Mouse (Mus musculus): ENCODE measurements around the gene Plaa. TPM values are rescaled to one million over a fixed set of nuclear protein-coding genes. Genes with fewer than 3 reads are reported as not detected.

Plaa gene
- polyA plus RNA-seq, 1 experiment, result 27.6 TPM

GRCm38 (mm10) chr4:94556265-94557054 is 46.6 kb downstream of the Plaa start, which contains the start of the genes Gm10306 and Caap1:
TSS of gene Gm10306 (plus strand) at chr4:94556546.
TSS of gene Caap1 (minus strand) at chr4:94556796.
- H3K36me3 ChIP-seq (ENCODE audit: control insufficient read depth, insufficient read depth, low read length), result no peaks in the 10 kb centered on the region
- H3K4me1 ChIP-seq (ENCODE audit: control insufficient read depth, insufficient read depth, insufficient read length), result peaks cover 2% of the 10 kb centered on the region; the same call in 1 of the 2 replicates
- peak within 1 kb of the TSS; percentile 97 for H3K4me3 ChIP-seq (ENCODE audit: extremely low read depth, insufficient read depth, insufficient read length)
- no peaks in the 10 kb centered on the region for H3K27me3 ChIP-seq (ENCODE audit: control insufficient read depth, insufficient read depth, low read length)
- peak; percentile 82 to 88 for DNase-seq (ENCODE audit: low read depth in 1 of 2, low spot score in 2 of 2)
- WGBS, result under 1% methylated on average over 72 of the region's 83 CpGs
- TF ChIP-seq POLR2A (IDR thresholded peaks at IDR 0.05; ENCODE audit: low read depth, low read length) (peak; percentile 76), CTCF (IDR thresholded peaks at IDR 0.05; ENCODE audit: extremely low read depth, insufficient read depth, insufficient read length, insufficient replicate concordance) (no peak)
- H3K27ac ChIP-seq (ENCODE audit: insufficient read depth, low read length), result peak within 1 kb of the TSS; percentile 71; the same call in 1 of the 2 replicates

- WGBS, result 92% methylated on average over 5 of the region's 5 CpGs
- Histone ChIP-seq H3K4me3 (ENCODE audit: extremely low read depth, insufficient read depth, insufficient read length) (no peak overlapping the region), H3K36me3 (ENCODE audit: control insufficient read depth, insufficient read depth, low read length) (peaks cover 2% of the 10 kb centered on the region; the same call in 1 of the 2 replicates), H3K27ac (ENCODE audit: insufficient read depth, low read length) (no peak overlapping the region), H3K27me3 (ENCODE audit: control insufficient read depth, insufficient read depth, low read length) (no peaks in the 10 kb centered on the region), H3K4me1 (ENCODE audit: control insufficient read depth, insufficient read depth, insufficient read length) (peaks cover 2% of the 10 kb centered on the region; the same call in 1 of the 2 replicates)
- DNase-seq (ENCODE audit: low read depth in 1 of 2, low spot score in 2 of 2), result no peak
- TF ChIP-seq POLR2A (IDR thresholded peaks at IDR 0.05; ENCODE audit: low read depth, low read length) (no peak), CTCF (IDR thresholded peaks at IDR 0.05; ENCODE audit: extremely low read depth, insufficient read depth, insufficient read length, insufficient replicate concordance) (no peak)
These were observed 48.0 kb downstream of the Plaa start for GRCm38 (mm10) chr4:94554955-94555494.

- Histone ChIP-seq H3K36me3 (ENCODE audit: control insufficient read depth, insufficient read depth, low read length) (peaks cover 3% of the 10 kb centered on the region), H3K4me3 (ENCODE audit: extremely low read depth, insufficient read depth, insufficient read length) (no peak overlapping the region), H3K27ac (ENCODE audit: insufficient read depth, low read length) (no peak overlapping the region), H3K27me3 (ENCODE audit: control insufficient read depth, insufficient read depth, low read length) (no peaks in the 10 kb centered on the region), H3K4me1 (ENCODE audit: control insufficient read depth, insufficient read depth, insufficient read length) (no peaks in the 10 kb centered on the region)
- TF ChIP-seq CTCF (IDR thresholded peaks at IDR 0.05; ENCODE audit: extremely low read depth, insufficient read depth, insufficient read length, insufficient replicate concordance) (no peak), POLR2A (IDR thresholded peaks at IDR 0.05; ENCODE audit: low read depth, low read length) (no peak)
- 92% methylated on average over 7 of the region's 7 CpGs for WGBS
- no peak for DNase-seq (ENCODE audit: low read depth in 1 of 2, low spot score in 2 of 2)
These were observed 58.7 kb downstream of the Plaa start for GRCm38 (mm10) chr4:94544321-94544720.

GRCm38 (mm10) chr4:94543041-94543440 is 60.0 kb downstream of the Plaa start:
- WGBS, result 95% methylated on average over 4 of the region's 4 CpGs

GRCm38 (mm10) chr4:94533205-94533604 is 69.8 kb downstream of the Plaa start:
- Histone ChIP-seq H3K4me1 (ENCODE audit: control insufficient read depth, insufficient read depth, insufficient read length) (no peaks in the 10 kb centered on the region), H3K27me3 (ENCODE audit: control insufficient read depth, insufficient read depth, low read length) (no peaks in the 10 kb centered on the region)

More at GRCm38 (mm10) chr4:94543041-94543440, 60.0 kb downstream of the Plaa start:
- Histone ChIP-seq H3K4me1 (ENCODE audit: control insufficient read depth, insufficient read depth, insufficient read length) (no peaks in the 10 kb centered on the region), H3K4me3 (ENCODE audit: extremely low read depth, insufficient read depth, insufficient read length) (no peak overlapping the region), H3K36me3 (ENCODE audit: control insufficient read depth, insufficient read depth, low read length) (peaks cover 3% of the 10 kb centered on the region), H3K27me3 (ENCODE audit: control insufficient read depth, insufficient read depth, low read length) (no peaks in the 10 kb centered on the region), H3K27ac (ENCODE audit: insufficient read depth, low read length) (no peak overlapping the region)
- no peak for TF ChIP-seq POLR2A (IDR thresholded peaks at IDR 0.05; ENCODE audit: low read depth, low read length)
- no peak for TF ChIP-seq CTCF (IDR thresholded peaks at IDR 0.05; ENCODE audit: extremely low read depth, insufficient read depth, insufficient read length, insufficient replicate concordance)
- no peak for DNase-seq (ENCODE audit: low read depth in 1 of 2, low spot score in 2 of 2)

GRCm38 (mm10) chr4:94529448-94529847 is 73.6 kb downstream of the Plaa start:
- DNase-seq (ENCODE audit: low read depth in 1 of 2, low spot score in 2 of 2), result no peak
- H3K4me3 ChIP-seq (ENCODE audit: extremely low read depth, insufficient read depth, insufficient read length), result no peak overlapping the region
- no peak overlapping the region for H3K27ac ChIP-seq (ENCODE audit: insufficient read depth, low read length)
- H3K27me3 ChIP-seq (ENCODE audit: control insufficient read depth, insufficient read depth, low read length), result no peaks in the 10 kb centered on the region
- TF ChIP-seq POLR2A (IDR thresholded peaks at IDR 0.05; ENCODE audit: low read depth, low read length) (no peak), CTCF (IDR thresholded peaks at IDR 0.05; ENCODE audit: extremely low read depth, insufficient read depth, insufficient read length, insufficient replicate concordance) (no peak)
- 0 out of 2 replicates have a peak, but pooled peaks cover 1% of the 10 kb centered on the region for H3K36me3 ChIP-seq (ENCODE audit: control insufficient read depth, insufficient read depth, low read length)
- WGBS, result 97% methylated on average over 1 of the region's 1 CpGs
- no peaks in the 10 kb centered on the region for H3K4me1 ChIP-seq (ENCODE audit: control insufficient read depth, insufficient read depth, insufficient read length)

More at GRCm38 (mm10) chr4:94533205-94533604, 69.8 kb downstream of the Plaa start:
- no peak overlapping the region for H3K27ac ChIP-seq (ENCODE audit: insufficient read depth, low read length)
- H3K36me3 ChIP-seq (ENCODE audit: control insufficient read depth, insufficient read depth, low read length), result peaks cover 3% of the 10 kb centered on the region; the same call in 1 of the 2 replicates
- no peak for DNase-seq (ENCODE audit: low read depth in 1 of 2, low spot score in 2 of 2)
- H3K4me3 ChIP-seq (ENCODE audit: extremely low read depth, insufficient read depth, insufficient read length), result no peak overlapping the region
- TF ChIP-seq POLR2A (IDR thresholded peaks at IDR 0.05; ENCODE audit: low read depth, low read length) (no peak), CTCF (IDR thresholded peaks at IDR 0.05; ENCODE audit: extremely low read depth, insufficient read depth, insufficient read length, insufficient replicate concordance) (no peak)
